Mouse (Mus musculus): ENCODE results near the gene Fads1.
"Not testable (repeated sequence)": the region's sequence is repeated elsewhere in the genome, so short reads cannot be mapped to it uniquely, and the experiment has no call there.

The Fads1 gene

DNA sequence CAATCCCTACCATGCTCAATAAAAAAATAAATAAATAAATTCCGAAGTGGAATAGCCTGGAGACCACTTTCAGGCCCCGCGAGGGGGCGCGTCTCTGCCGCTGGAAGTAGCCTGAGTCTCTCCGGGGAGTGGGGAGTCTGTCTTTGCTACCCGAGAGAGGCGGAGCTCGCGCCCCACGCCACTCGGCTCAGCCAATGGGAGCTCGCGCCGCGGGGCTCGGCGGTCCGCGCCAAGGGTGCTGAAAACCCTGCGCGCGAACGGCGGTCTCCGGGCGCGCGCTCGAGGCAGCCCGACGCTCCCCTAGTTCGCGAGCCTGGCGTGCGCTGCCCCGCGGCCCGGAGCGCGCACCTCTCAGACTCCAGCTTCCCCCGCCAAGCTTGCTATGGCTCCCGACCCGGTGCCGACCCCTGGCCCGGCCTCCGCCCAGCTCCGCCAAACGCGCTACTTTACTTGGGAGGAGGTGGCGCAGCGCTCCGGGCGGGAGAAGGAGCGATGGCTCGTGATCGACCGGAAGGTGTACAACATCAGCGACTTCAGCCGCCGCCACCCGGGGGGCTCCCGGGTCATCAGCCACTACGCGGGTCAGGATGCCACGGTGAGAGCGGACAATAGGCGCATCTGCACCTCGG lies at the start of gene Fads1:
Gene Fads1 (plus strand): TSS at position 219 of the 629 bp plus-strand sequence.
- DNase-seq (ENCODE audit: low spot score), result peak; percentile 94

DNA sequence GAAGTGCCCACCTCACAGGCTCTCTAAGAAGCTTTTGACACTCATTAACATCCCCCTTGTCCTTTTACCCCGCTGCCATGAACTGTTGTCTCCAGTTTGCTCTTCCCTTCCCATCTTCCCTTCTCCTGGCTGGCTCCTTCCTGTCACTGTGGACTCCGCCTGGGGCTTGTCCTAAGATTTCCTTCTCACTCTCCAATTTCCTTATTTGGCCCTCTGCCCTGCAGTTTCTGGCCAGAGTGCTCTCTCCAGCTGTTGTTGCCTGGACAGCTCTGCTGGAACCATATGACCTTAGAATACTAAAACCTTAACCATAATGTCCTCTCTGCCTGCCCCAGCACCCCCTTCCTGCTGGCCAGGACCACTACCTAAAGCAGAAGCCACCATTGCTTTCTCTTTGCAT lies 48.0 kb upstream of the Fads1 start:
- DNase-seq (ENCODE audit: low spot score), result no peak

- no peak for DNase-seq (ENCODE audit: low spot score)
Observed at GRCm38 (mm10) chr19:10137423-10137822, 45.3 kb upstream of the Fads1 start.

DNA sequence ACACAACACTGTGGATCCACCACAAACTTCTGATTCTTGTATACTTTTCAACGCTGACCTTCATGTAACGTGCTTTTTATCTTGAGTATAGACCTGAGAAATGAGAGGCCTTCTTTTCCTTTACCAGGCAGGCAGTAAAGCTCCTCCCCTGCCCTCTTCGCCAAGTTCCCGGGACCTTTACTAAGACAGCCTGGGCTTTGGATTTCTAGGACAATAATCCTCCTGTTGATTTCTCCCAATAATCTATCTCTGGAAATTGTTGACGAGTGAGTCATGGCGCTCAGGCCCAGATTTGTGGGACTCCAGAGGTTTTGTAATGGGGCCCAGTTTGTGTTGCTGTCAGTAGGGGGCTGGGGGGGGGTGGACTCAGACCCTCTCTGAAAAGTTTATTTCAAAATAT lies 43.0 kb upstream of the Fads1 start:
- DNase-seq (ENCODE audit: low spot score), result no peak

DNA sequence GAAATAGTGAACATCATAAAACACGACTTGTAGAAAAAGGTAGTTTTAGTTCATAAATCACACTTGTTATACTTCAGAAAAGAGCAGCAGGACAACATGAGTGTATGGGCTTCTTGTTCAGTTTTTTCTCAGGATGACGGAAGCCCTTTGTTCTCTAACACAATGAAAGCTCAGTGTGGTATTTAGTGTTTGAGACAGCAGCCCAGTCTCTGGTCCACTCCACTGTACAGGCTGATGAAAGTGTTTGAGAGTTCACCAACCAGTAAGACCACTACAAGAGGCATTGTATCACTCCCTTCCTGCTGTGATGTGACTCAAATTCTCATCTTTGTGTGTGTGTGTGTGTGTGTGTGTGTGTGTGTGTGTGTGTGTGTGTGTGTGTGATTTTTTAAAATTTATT lies 39.0 kb upstream of the Fads1 start:
- no peak for DNase-seq (ENCODE audit: low spot score)

DNA sequence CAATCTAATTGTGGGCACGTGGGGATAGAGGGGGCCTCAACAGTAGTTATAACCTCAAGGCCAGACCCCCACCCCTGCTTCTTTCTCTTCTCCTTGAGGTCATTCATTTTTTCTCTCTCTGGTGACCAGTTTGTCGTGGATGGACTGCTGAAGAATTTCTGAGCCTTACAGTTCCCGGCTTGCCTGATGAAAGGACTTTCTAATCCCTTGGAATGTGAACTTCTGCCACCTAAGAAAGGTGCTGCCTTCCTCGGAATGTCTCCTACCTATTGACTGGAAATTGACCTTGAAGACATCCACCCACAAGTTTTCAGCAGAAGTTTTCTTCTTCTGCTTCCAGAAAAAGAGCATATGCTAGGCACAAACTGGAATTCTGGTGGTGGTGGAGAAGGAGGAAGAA lies 38.2 kb upstream of the Fads1 start:
- DNase-seq (ENCODE audit: low spot score), result no peak

DNA sequence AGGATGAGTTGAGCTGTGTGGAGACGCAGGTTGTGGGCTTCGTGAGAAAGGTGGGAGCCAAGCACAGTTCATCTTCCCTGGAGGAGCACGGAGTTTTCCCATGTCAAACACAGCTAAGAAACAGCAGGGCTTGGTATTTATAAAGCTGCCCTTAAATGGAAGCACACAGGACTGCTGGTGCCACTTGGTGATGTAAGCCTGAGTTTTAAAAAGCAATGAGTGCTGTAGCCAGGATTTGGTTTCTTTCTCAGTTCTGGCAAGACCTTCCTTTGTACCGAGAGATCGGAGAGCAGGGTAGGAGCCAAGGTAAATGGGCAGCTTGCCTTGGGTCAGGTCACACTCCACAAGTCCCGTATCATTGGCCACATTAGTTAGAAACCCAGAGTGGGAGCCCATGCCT lies 34.1 kb upstream of the Fads1 start:
- no peak for DNase-seq (ENCODE audit: low spot score)

DNA sequence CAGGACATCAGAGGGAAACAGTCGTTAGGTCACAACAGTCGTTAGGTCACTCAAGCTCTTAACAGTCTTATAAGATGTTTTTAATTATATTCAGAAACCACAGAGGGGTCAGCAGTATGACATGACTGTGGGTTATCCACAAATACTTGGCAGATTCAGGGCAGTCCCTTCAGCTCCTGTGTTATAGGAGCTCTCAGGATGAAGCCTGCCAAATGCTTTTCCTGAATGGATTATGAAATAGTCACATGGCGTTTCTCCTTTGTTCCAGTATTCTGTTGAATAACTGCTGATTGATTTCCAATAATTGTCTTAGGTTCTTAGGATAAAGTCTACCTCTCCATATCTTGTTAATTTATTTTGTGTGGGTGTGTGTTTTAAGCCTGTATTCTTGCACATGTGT lies 33.5 kb upstream of the Fads1 start:
- no peak for DNase-seq (ENCODE audit: low spot score)

- DNase-seq (ENCODE audit: low spot score), result no peak
Observed at GRCm38 (mm10) chr19:10157725-10158124, 25.0 kb upstream of the Fads1 start.

DNA sequence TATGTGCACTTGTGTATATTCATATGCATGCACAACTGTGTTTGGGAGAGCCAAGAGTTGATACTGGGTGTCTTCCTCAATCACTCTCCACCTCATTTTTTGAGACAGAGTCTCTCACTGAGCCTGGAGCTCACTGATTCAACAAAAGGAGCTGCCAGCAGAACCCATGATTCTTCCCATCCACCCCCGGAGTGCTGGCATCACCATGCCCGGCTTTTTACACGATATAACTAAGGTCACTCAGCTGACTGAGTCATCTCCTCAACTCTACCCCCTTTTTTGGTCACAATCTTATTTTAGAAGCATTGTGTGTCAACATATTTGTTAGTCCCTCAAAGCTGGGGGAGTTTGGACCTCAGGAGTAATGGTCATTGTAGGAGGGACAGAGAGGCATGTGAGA lies 18.8 kb upstream of the Fads1 start:
- no peak for DNase-seq (ENCODE audit: low spot score)

GRCm38 (mm10) chr19:10165928-10166327 lies 16.8 kb upstream of the Fads1 start:
- DNase-seq (ENCODE audit: low spot score), result not testable (repeated sequence)

- DNase-seq (ENCODE audit: low spot score), result no peak
Observed at GRCm38 (mm10) chr19:10167112-10167511, 15.6 kb upstream of the Fads1 start.

DNA sequence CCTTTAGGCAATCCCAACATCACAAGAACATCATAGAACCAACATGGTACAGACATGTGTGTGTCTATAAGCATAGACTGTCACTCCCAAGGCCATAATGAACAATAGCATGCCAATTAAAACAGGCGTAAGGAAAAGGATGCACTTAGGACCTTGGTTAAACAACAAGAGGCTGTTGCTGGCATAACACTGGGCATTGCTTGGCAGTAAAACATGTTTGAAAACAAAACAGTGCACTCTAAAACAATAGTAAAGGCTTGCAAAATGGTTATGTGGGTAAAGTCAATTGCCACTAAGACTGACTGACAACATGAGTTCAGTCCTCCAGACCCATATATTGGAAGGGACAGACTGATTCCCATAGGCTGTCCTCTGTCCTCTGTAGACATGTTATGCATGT lies 14.7 kb upstream of the Fads1 start:
- DNase-seq (ENCODE audit: low spot score), result no peak

DNA sequence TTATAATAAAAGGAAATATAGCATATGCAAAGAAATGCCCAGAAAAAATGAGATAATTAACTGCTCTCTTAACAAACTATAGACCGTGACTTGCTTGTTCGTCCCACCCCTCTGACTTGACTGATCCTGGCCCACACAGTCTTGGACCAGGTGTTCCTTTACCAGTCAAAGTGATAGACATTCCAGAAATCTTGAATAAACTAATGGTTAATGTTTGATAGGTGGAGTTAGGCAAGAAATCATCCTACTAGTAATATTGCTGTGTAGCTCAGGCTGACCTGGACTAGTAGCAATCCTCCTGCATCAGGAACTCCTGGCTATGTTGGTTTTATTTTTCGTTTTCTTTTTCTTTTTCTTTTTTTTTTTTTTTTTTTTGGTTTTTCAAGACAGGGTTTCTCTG lies 14.2 kb upstream of the Fads1 start:
- no peak for DNase-seq (ENCODE audit: low spot score)

GRCm38 (mm10) chr19:10169179-10169578 lies 13.5 kb upstream of the Fads1 start:
- DNase-seq (ENCODE audit: low spot score), result no peak

- DNase-seq (ENCODE audit: low spot score), result not testable (repeated sequence)
Observed at GRCm38 (mm10) chr19:10169692-10170330, 12.9 kb upstream of the Fads1 start.

GRCm38 (mm10) chr19:10170466-10170865 lies 12.2 kb upstream of the Fads1 start:
- no peak for DNase-seq (ENCODE audit: low spot score)

DNA sequence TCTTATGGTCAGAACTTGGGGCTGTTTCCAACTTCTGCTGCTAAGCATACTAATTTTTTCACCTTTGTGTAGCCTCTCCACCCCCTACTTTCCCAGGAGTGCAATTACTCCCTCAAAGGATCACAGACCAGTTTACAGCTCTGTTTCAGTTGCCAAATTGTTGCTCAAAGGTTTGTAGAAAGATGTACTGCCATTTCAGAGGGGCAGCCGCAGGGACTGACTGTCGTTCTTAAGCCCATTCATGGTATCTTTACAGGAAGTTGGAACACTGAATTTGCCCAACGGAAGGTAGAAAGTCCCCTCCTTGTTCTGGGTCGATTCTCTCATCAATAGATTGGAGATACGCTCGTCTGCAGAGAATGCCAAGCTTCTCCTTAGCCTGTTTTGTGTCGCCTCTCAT lies 11.3 kb upstream of the Fads1 start:
- DNase-seq (ENCODE audit: low spot score), result no peak

- DNase-seq (ENCODE audit: low spot score), result peak; percentile 75
Observed at GRCm38 (mm10) chr19:10171846-10172245, 10.8 kb upstream of the Fads1 start.

DNA sequence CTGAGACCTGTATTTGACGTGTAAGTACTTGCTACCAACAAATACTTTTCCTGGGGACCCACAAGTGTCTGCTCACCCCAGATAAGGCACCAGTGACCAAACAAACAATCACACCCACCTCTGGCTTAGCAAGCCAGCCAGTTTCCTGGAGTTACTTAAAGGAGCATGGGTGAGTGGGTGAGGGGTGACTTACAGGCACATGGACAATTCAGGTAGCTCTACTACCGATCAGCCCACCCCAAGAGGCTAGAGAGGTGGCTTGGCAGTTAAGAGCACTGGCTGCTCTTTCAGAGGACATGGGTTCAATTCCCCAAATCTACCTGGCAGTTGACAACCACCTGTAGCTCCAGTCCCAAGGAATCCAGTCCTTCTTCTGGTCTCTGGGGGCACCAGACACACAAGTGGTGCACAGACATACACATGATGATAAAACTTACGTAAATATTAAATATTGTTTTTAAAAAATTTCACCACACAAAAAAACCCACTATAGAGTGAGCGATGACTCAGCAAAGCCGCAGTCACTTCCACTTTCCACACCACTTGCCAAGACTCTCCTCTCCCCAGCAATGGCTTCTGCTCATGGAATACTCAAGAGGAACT lies 9.5 kb upstream of the Fads1 start:
- no peak for DNase-seq (ENCODE audit: low spot score)

GRCm38 (mm10) chr19:10173844-10174539 lies 8.7 kb upstream of the Fads1 start:
- DNase-seq (ENCODE audit: low spot score), result no peak

DNA sequence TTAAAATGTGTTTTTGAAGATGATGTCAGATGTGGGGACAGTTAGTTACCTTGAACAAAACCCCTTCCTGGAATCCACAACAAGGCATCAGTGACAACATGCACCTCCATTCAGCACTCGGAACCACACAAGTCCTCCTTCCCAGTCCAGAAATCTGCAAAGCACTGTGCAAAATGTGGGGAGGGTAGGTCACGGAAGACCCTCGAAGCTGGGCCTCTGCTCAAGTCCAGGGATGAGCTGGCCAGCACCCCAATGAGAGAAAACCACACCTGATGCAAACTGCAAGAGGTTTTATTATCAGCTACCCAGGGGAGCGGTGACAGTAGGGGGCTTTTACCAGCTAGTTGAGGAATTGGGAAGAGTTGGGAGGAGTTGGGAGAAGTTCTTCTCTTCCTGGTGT lies 7.7 kb upstream of the Fads1 start:
- DNase-seq (ENCODE audit: low spot score), result no peak

DNA sequence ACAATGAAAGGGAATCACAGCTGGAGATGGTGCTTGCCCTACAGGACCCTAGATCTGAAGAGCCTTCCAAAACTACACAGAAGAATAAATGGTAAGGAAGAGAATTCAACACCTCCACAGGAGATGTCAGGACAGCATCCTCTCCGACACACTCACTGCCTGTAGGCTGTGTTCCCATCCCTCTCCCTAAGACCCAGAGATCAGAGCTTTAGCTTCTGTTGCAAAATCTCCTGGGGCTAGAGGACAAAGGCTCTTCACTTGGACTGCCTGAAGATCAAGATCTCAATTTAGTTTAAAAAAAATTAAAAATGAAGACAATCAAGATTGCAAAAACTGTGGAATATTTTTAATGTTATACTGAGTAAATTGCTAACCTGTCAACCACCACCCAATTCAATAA lies 6.2 kb upstream of the Fads1 start:
- no peak for DNase-seq (ENCODE audit: low spot score)

Measured in layer of hippocampus, adult 11-12 months (tissue).